Mouse (Mus musculus) naive thymus-derived CD4-positive, alpha-beta T cell, adult 2 months (primary cell): ENCODE results near the gene Gm11027.
A peak's percentile ranks its signal among the peaks of the same experiment; 100 is the strongest.
"Not testable (repeated sequence)": the region's sequence is repeated elsewhere in the genome, so short reads cannot be mapped to it uniquely, and the experiment has no call there.

Source experiments
- DNase-seq: peaks from one replicate; pipeline ENCODE4 v3.0.0-alpha.2; 2011; ENCODE audit warnings: low read depth

Gene Gm11027

DNA sequence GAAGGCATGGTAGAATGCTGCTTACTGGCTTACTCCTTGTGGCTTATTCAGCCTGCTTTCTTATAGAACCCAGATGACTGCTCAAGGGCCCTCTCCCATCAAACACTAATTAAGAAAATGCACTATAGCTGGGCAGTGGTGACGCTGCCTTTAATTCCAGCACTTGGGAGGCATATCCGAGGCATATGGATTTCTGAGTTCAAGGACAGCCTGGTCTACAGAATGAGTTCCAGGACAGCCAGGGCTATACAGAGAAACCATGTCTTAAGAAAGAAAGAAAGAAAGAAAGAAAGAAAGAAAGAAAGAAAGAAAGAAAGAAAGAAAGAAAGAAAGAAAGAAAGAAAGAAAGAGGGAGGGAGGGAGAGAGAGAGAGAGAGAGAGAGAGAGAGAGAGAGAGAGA, at the start of gene Gm11027:
Gene Gm11027, plus strand, starts transcription at position 301 of the 400 bp plus-strand sequence.
- DNase-seq: not testable (repeated sequence)

DNA sequence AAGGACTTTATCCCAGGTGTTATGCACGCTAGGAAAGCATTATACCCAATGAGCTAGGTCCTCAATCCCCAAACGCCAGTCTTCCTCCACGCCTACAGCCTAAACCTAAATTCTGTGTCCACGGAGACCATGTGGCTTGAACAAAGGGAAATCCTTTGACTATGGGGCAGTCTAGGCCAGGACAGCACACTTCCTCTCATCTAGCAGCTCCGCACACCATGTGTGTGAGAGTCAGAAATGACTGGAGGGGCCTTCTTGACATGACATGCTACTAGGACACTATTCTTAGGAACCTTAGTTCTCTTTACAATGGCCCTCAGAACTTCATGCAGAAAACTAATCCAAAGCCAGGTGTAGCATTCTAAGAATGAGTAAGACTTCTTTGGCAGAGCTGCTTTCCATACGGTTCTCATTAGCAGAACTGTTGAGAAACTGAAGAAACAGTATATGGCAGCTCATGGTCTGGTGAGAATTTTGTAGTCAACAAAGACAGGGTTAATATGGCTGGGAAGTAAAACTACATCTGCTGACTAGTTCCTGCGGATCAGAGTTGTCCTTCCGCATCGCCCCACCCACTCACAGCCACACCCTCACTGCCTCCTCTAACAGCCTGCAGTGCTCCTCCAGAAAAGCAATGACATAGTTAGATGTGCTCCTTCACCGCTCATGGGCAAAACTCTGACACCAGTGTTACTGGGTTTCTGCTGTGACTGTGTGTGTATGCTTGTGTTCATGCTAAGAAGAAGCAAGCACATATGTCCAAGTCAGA, 48.7 kb upstream of the Gm11027 start:
- DNase-seq: no peak

DNA sequence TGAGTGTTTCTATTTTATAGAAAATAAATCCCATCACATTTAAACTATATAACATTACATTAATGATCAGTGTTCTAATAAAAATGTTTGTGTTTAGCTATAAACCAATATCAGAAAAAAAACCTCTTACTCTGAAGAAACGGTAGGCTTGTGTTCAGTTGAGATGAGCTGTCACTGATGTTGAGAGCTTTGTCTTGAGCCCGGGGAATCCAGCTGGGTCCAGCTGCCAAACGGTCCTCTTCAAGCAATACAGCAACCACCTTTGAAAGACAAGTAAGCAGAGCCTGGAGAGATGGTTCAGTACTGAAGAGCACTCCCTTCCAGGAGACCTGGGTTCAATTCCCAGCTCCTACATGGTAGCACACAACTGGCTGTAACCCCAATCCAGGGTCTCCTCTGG, 45.7 kb upstream of the Gm11027 start:
- no peak for DNase-seq

DNA sequence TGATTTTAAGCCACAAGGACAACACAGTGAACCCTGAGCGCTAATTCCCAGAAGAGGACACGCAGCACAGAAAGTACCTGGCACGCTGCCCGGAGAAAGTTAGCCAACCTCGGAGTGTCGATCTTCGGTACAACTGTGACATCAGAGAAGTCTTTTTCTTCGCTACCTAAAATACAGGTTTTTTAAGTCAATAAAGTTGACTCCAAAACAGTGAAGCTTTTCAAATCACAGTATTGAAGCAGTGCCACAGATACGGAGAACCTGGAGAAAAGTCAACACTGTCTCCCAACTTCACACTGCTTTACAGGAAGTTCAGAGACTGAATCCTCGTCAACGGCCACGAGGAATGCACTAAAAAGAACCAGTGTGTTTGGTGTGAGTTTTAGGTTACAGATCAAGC, 43.6 kb upstream of the Gm11027 start:
- DNase-seq: no peak

DNA sequence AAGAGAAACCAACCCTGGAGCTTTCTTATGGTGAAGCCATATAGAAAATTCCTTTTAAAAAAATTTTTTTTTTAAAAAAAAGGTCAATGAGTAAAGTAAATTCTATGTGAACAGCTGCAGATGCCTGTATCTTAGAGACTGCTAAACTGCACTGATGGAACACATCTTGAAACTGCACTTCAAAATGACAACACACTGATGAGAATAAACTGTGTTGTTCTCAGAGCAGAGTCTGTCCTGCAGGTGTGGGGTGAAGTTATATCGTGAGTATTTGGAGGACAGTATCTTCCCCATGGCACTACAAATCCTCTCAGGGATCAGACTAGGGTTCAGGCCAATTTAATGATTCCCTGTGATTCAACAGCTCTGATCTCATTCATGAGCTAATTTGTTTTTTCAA, 43.1 kb upstream of the Gm11027 start:
- no peak for DNase-seq

DNA sequence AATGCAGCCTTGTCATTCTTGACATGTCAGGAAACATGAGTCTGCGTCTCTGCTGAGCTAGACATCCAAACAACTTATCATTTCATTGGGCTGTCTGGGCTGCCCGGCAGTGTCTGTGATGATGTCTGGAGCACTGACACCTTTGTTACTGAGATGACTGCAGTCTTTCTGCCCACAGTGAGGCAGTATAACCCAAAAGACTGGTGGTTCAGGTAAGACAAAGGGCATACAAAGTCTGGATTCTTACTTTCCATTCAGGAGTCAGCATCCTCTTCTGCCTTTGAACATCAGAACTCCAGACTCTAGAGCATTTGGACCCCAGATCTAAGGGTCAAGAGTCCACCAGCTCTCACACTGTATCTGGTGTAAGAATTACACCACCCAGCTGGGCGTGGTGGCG, 39.8 kb upstream of the Gm11027 start:
- DNase-seq: peak; percentile 64

DNA sequence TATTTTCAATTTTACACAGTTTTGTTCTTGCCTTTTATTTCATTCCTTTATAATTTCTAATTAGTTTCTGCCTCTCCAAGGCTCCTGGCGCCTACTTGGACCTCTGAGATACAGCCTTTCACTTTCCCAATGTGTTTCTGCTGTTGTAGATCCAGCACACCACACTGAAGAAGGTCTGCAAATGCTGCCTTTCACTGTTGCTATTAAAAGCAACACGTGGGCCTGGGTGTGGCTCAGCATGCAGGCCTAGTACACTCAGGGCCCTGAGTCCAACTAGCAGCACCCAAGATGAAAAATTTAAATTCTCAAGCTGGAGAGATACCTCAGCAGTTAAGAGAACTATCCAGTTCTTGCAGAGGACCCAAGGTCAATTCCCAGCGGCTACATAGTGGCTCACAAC, 38.5 kb upstream of the Gm11027 start:
- no peak for DNase-seq

DNA sequence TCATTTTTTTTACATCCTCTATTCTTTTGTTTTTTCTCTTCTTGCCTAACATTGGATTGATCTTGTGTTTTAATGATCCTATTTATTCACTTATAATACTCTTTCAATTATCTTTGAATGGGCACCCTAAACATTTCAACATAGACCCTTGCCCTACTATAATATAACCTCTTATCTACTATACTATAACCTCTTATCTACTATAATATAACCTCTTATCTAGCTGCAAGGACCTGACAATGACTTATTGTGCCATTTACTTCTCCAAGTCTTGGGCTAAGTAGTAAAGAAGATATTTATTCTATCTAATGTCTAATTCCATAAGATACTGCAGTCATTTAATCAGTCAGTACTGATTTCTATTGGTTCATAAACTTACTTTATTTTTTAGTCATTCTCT, 36.8 kb upstream of the Gm11027 start:
- no peak for DNase-seq

DNA sequence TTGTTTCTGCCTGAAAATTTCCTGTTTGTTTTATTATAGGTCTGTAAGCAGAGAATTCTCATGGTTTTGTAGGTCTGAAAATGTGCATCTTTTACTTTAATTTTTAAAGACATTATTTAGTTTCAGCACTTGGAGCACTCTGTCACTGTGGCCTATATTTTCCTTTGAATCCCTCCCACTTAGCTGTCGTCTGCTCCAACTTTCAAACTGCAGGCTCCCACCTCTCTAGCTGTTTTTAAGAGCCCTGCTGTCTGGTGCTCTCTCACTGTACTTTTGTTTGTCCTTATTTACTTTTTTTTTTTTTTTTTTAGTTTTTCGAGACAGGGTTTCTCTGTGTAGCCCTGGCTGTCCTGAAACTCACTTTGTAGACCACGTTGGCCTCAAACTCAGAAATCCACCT, 36.4 kb upstream of the Gm11027 start:
- no peak for DNase-seq

DNA sequence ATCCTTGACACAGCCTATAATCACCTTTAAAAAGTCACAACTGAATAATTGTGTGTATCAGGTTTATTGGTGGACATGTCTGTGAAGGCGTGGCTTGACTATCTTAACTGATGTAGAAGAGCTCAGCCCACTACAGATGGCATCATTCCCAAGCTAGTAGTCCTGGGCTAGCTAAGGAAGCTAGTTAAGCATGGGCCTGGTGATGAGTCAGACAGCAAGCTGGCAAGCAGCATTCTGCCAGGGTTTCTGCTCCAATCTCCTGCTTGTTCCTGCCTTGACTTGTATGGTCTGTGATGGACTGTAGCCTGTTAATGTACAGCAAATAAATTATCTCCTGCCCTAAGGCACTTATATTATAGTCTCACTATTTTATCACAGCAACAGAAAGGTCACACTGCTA, 30.6 kb upstream of the Gm11027 start:
- no peak for DNase-seq

DNA sequence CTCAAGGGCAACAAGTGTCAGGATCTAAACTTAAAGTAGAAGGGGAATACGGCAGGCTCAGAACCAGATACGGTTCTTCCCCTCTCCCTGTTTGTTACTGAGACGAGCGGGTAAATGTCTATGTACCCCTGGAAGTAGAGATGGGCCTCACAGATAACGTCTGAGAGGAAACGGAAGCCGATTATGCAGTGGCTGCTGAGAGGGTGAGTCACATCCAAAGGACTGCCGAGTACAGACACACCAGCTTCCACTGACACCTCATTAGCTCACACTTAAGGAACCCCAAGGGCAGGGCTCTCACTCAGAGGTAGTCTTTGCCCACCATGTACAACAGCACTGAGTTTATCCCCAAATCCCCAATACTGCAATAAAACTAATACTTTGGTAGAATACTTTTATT, 20.5 kb upstream of the Gm11027 start:
- DNase-seq: peak; percentile 65

DNA sequence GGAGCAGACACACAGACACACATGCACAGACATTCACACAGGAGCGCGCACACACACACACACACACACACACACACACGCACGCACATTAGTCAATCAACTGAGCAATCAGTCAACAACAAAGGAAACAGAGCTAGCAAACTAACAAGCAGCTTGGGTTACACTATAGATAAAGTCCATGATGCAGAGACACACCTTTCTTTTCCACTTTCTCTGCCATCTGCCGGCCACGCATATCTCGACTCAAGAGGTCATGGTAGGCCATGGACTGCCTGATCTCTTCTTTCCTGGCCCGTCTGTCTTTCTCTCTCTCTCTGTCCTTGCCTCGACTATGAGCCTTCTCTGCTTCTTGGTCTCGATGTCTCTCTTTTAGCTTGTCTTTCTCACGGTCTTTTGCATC, 19.6 kb upstream of the Gm11027 start:
- DNase-seq: no peak

DNA sequence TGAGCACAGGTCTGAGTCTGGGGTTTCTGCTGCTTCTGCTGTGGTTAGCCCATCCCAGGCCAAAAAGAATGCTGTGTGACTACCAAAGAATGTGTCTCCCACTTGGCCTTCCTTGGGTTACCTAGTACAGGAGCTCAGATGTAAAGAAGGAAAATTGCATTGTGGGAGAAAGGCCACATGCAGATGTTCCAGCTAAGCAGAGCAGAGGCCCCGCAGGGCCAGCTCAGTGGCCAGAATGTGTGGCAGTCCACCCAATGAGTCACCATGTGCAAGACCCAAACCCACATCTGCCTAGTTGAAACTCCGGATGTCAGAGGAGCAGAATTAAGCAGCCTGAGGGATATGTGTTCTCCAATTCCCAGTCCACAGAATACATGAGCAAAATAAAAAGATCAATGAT, 16.9 kb upstream of the Gm11027 start:
- DNase-seq: no peak

DNA sequence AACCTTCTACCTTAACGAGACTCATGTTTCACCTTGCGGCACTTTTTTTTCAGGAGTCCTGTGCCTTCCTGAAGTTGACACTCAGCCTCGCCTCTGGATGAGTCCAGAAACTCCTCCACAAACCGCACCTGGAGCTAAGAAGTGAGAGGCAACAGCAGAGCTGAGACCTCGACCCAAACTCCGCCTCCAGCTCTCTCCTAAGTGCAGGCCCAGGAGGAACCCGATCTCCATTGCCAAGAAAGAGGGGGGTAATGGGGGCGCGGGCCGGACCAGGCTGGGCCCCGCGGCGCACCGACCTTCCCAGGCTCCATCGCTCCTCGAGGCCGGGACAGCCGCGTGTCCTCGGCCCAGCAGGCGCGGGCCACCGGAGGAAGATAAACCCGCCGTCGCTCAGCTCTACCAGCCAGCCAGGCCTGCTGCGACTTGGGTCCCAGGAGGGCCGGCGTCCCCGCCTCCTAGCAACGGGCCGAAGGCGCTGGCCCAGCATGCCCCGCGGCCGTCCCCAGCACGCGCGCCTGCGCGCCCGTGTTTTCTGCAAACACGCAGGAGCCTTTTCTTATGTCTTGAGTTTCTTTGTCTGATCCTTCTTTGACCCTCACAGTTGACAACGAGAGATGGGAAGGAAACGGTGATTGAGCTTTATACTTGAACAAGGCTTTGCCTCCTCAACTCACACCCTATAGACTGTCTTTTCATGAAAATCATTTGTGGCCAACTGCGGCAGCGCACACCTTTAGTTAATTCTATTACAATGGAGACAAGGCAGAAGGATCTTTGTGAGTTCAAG, 12.4 kb upstream of the Gm11027 start, which contains the start of gene Wdr60:
Gene Wdr60, minus strand, starts transcription at position 468 of the 787 bp plus-strand sequence.
- DNase-seq: peak; percentile 83

DNA sequence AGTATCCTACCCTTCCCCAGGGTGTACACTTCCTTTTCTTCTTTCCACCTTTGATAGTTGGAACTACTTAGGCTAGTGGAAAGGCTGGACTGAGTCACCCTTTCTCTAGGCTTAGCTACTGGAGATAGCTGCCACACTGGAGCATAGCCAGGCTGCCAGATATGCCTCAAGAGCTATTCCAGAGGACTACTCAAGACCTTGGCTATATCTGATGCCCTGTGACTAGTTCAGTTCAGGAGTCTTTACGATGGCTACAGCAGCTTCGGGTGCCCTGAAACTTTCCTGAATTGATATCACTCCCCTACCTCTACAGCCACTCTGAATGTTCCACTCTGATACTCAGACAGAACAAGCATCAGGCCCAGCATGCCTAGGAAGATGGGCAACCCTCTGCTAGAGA, 10.4 kb upstream of the Gm11027 start:
- no peak for DNase-seq

DNA sequence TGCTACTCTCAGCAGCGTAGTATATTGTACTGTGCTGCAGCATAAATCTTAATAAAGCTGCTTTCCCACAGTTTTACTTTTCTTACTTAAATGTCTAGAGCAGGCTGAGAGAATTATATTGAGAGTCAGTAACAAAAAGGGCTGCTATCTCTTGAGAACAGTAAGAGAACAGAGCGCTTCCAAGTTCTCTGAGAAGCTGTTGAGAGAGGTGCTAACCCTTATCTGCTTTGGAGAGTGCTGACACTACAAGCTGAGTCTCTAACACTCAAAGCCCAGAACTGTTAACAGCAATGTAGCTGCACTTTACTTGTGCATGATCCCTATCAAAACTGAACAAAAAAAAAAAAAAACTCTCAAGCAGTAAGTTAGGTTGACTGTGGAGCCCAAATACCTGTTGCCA, 9.9 kb upstream of the Gm11027 start:
- no peak for DNase-seq

DNA sequence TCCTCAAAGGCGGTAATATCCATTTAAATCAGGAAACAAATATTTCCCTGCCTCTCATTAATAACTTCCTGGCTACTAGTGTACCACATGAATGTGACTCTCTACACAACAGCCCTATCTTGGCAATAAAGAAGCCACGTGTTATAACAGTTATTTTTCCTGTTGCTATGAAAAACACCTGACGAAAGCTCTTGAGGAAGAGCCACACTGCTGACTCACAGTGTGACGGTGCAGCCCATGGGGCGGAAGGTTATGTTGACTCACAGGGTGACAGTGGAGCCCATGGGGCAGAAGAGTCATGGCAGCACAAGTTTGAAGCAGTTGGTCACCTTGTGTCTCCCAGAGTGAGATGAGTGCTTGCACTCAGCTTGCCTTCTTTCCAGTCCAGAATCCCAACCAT, 5.7 kb upstream of the Gm11027 start:
- DNase-seq: no peak

DNA sequence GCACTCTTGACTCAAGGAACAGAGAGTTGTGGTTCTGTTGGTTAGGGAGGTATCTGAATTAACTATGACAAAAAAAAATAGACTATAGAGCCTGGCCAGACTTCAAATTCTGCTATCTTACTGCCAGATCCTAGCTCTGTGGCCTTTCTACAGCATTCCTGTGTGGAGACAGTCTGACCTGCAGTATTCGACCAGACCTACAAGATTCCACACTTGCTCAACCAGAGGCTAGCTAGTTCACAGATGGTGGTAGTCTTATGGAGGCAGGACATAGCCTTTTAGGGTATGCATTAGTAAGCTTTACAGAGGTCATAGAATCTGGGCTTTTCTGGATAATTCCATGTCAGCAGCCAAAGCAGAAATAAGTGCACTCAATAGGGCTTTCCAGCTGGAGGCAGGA, 4.6 kb upstream of the Gm11027 start:
- no peak for DNase-seq

DNA sequence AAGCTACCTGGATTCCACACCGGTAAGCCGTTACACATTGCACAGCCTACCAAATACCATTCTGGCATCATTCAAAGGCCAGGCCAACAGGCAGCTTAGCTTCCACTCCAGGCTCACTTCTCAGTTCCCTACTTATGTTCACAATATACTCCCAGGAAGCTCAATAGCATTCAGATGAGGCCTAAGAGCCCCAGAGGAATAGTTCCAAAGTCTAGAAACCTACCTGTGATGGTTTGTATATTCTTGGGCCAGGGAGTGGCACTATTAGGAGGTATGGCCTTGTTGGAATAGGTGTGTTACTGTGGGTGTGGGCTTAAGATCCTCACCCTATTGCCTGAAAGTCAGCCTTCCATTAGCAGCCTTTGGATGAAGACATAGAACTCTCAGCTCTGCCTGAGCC, 4.1 kb upstream of the Gm11027 start:
- no peak for DNase-seq

DNA sequence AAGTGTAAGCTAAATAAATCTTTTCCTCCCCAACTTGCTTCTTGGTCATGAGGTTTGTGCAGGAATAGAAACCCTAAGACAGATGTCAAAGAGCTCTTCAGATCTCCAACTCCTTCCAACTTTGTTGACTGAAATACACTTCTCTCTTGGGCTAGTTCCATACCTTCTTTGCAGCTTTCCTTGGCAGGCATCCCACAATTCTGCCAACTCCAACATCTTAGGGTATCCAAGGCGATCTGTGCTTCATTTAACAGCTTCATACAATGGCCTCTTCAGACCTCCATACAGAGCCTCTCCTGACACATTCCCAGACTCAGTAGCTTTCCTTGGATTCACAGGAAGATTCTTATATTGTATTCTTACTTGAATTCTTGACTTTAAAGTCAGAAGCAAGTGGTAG, 1.5 kb upstream of the Gm11027 start:
- no peak for DNase-seq

DNA sequence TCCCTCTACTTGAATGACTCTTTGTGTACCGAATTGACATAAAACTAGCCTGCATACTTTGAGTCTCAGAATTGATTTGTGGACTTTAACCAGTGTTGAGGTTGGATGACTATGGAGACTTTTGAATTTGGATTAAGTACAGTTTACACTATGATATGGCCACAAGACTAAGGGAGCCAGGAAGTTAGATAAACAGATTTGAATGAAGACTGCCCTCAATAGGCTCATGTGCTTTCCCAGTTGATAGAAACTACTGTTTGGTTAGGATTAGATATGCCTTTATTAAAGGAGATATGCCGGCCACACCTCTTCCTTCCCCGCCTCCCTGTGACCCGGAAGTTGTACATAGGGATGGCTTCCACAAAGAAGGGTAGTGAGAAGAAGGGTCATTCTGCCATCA, 445 bp downstream of the Gm11027 start:
- no peak for DNase-seq

DNA sequence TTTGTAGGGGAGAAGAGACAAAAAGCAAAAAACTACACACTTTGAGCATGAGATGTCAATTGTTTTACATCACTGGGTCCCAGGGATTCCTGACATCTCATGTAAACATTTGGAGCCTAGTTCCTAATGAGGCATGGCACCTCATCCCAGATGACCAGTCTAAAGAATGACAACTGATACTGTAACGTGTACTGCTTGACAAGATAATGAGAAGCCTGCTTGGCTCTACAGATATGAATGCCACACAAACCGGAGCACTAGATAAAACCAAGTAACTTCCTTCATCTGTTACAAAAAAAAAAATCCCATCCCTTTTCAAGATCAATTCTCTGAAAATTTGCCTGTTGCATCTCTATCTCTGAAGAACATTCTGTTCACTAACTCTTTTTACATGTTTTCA, 1.8 kb downstream of the Gm11027 start:
- DNase-seq: no peak

DNA sequence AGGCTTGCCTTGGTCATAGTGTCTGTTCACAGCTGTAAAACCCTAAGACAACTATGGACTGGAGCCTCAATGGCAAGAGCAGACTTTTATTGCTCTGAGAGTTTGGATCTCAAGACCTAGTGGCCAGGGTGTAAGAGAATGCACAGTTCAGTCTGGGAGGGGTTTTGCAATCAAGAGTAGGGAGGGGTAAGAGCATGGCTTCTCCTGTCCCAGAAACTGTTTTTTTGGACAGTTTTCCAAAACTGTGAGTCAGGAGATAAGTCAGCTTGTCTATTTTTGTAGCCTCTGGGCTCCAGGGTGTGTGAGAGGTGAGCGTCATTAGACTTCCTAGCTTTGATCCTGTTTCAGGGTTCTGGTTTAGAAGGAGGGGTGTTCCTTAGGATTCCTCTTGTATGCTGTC, 3.4 kb downstream of the Gm11027 start:
- no peak for DNase-seq

DNA sequence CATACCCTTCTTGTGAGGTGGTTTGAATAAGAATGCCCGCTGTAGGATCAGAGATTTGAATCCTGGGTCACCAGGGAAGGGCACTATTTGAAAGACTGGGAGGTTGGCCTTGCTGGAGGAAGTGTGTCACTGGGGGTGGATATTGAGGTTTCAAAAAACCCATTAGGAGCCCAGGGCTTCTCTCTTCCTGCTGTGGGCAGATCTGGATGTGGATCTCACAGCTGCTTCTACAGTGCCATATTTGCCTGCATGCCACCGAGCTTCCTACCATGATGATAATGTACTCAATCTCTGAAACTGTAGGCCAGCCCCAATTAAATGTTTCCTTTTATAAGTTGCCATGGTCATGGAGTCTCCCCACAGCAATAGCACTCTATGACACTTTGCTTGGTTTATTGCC, 4.0 kb downstream of the Gm11027 start:
- DNase-seq: no peak
